Mouse (Mus musculus) forebrain, embryonic 16.5 days (tissue): ENCODE measurements at regions not wholly inside any gene's neighbourhood (a gene's known extent, or its start where the extent isn't known, plus 50 kb on each side); places are given as distances from the start of the nearest gene placed in this dataset.

Source experiments
- ATAC-seq: fragments of 200-750 bp; cut with Nextera tagmentation; 2 replicates; pipeline ENCODE4 v1.8.0; 2017; ENCODE audit warnings: mild to moderate bottlenecking, moderate library complexity
- H3K27ac ChIP-seq: fragments of 300-500 bp; sonication (generic); 2 replicates; pipeline ENCODE4 v1.5.1; 2014; ENCODE audit warnings: low read length, control low read depth
- H3K27me3 ChIP-seq: fragments of 300-500 bp; sonication (generic); replicated peaks from 2 replicates; pipeline ENCODE4 v1.6.1; 2014; ENCODE audit warnings: low read length; ENCODE audit not compliant: control insufficient read depth, insufficient read depth
- H3K36me3 ChIP-seq: fragments of 300-500 bp; sonication (generic); 2 replicates; pipeline ENCODE4 v1.6.1; 2014; ENCODE audit not compliant: control insufficient read depth, insufficient read depth
- H3K4me1 ChIP-seq: fragments of 300-500 bp; sonication (generic); replicated peaks from 2 replicates; pipeline ENCODE4 v1.6.1; 2014; ENCODE audit warnings: low read length; ENCODE audit not compliant: control insufficient read depth, insufficient read depth
- H3K4me2 ChIP-seq: fragments of 300-500 bp; sonication (generic); 2 replicates; pipeline ENCODE4 v1.6.1; 2014; ENCODE audit warnings: mild to moderate bottlenecking, low read length, control low read depth
- H3K4me3 ChIP-seq: fragments of 300-500 bp; sonication (generic); replicated peaks from 2 replicates; pipeline ENCODE4 v1.5.1; 2014; ENCODE audit warnings: mild to moderate bottlenecking, low read length, control low read depth
- H3K9ac ChIP-seq: fragments of 300-500 bp; sonication (generic); replicated peaks from 2 replicates; pipeline ENCODE4 v1.6.1; 2014; ENCODE audit warnings: low read depth, low read length, control low read depth
- H3K9me3 ChIP-seq: fragments of 300-500 bp; sonication (generic); 2 replicates; pipeline ENCODE4 v1.6.1; 2016; ENCODE audit warnings: low read length; ENCODE audit not compliant: control insufficient read depth
- WGBS: fragments of 180-500 bp; shearing (Covaris S2); extraction: QIAGEN DNeasy Blood & Tissue Kit; methylation state at CpG from one replicate; pipeline ENCODE4 v1.1.7; 2014; 5-methylcytosine and 5-hydroxymethylcytosine counted together

DNA sequence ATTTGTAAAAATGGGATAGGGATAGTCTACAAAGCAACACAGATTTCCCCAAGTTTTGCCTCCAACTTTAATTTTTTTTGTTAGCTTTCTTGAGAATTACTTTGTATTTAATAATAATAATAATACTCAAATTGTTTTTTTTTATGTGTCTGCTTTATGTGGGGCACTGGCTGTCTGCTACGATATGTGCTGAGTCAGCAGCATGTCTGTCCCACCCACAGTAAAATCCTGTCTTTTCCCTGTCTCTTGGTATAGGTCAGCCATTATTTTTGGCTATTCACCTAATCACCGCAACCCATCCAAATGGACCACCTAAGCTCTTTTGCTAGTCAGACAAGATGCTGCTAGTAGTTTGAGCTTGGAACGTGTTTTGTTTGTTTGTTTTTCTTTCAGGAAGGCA is 473.0 kb downstream of the Hs3st4 start:
- H3K4me3 ChIP-seq = no peak overlapping the region
- no peak for ATAC-seq
- no peak overlapping the region for H3K27ac ChIP-seq
- no peaks in the 10 kb centered on the region for H3K36me3 ChIP-seq
- no peak overlapping the region for H3K4me2 ChIP-seq
- H3K9ac ChIP-seq = no peak overlapping the region
- WGBS = 79% methylated on average over 3 of the region's 3 CpGs
- no peaks in the 10 kb centered on the region for H3K27me3 ChIP-seq
- no peaks in the 10 kb centered on the region for H3K4me1 ChIP-seq
- no peaks in the 10 kb centered on the region for H3K9me3 ChIP-seq

DNA sequence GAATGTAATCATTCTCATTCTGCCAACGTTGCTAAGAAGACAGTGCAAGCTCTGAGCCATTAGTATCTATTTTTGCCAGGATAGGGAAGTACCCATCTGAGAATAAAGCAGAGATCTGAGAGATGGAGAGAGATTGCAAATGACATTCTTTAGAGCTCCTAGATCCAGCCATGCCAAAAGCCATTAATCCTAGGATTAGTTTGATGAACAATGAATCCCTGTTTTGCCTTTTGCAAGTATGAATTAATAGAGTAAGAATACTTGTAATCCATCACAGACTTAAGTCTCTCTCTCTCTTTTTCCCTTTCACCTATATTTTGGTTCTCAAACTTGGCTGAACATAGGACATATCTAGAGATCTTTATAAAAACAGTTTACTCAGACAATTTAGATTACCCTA is 504.7 kb downstream of the Hs3st4 start:
- ATAC-seq = no peak
- H3K9me3 ChIP-seq = no peaks in the 10 kb centered on the region
- no peak overlapping the region for H3K27ac ChIP-seq
- H3K36me3 ChIP-seq = no peaks in the 10 kb centered on the region
- H3K27me3 ChIP-seq = no peaks in the 10 kb centered on the region
- H3K9ac ChIP-seq = no peak overlapping the region
- 74% methylated on average over 1 of the region's 1 CpGs for WGBS
- no peaks in the 10 kb centered on the region for H3K4me1 ChIP-seq
- no peak overlapping the region for H3K4me2 ChIP-seq
- H3K4me3 ChIP-seq = no peak overlapping the region

DNA sequence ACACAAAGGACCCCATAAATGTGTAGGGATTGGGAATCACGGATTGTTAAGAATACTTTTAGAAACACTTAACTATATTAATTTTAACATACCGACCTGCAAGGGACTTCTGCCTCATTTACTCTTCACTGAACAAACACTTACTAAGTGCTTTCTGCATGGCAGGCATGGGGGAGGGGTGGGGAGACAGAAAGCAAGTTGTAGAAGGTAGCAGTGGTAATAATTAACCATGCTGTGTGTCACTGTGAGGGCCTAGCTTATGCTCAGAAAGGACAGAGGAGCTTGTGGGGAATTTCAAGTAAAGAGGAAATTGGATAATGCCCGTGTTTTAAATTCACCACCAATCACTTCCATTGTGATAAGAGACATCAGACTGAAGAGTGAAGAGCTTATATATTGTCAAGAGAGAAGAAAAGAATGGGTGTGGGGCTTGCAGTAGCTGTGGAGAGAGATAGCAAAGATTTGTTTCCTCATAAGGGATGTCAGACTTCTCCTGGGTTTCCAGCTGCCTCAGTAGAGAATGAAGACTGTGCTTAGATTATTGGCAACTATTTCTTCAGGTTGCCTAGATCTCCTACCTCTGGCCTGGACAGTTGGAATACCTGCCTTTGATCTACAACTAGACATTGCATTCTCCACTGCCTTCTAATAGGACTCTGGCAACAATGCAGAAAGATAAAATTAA is 508.6 kb downstream of the Hs3st4 start:
- Histone ChIP-seq H3K27me3 (no peaks in the 10 kb centered on the region), H3K4me2 (no peak overlapping the region), H3K9ac (no peak overlapping the region), H3K9me3 (no peaks in the 10 kb centered on the region), H3K4me1 (no peaks in the 10 kb centered on the region), H3K4me3 (no peak overlapping the region), H3K27ac (no peak overlapping the region), H3K36me3 (no peaks in the 10 kb centered on the region)
- ATAC-seq = no peak
- 55% methylated on average over 3 of the region's 3 CpGs for WGBS

DNA sequence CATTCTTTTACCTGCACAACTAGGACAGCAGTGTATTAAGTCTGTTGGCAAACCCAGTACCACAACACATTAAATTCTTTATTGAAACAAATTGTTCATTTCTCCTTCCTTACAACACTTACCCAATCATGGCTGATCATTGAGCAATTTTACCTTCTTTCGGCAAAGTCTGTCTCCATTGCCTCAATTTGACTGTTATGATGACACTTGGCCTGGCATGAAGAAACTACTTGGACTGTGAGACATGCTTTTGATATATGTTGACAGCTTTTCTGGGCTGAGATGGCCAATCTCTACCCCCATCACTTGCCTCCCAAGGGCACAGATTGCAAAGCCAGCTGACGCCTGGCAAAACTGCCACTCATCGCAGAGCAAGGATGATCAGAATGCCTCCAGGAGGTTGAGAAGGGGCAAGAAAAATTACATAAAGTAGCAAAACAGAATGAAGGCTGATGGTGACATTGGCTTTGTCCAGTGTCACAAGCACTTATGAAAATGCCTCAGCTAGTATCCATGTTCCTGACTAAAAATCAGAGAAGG is 509.3 kb downstream of the Hs3st4 start:
- no peak for ATAC-seq
- H3K27ac ChIP-seq = no peak overlapping the region
- no peaks in the 10 kb centered on the region for H3K36me3 ChIP-seq

DNA sequence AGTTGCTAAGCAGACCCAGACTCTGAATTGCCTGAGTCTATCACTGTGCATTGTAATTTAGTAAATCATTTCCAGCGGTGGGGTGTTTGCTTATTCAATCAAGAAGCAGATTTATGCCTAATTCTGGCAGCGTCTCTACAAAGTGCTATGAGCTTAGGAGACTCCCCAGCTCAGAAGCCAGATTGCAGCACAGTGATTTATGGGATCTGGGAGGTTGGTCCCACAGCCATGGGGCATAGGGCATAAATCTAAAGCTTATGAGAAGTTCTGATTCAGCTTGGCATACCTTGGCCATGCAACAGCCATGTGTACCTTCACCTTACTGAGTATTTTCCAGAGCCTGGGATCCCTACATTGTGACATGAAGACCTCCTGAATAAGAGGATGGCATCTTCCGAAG is 518.0 kb downstream of the Hs3st4 start:
- no peak for ATAC-seq
- H3K4me2 ChIP-seq = no peak overlapping the region
- 79% methylated on average over 3 of the region's 3 CpGs for WGBS

More for the DNA sequence above, 509.3 kb downstream of the Hs3st4 start:
- Histone ChIP-seq H3K9ac (no peak overlapping the region), H3K4me1 (no peaks in the 10 kb centered on the region), H3K4me2 (no peak overlapping the region), H3K27me3 (no peaks in the 10 kb centered on the region), H3K9me3 (no peaks in the 10 kb centered on the region), H3K4me3 (no peak overlapping the region)
- 77% methylated on average over 3 of the region's 3 CpGs for WGBS

DNA sequence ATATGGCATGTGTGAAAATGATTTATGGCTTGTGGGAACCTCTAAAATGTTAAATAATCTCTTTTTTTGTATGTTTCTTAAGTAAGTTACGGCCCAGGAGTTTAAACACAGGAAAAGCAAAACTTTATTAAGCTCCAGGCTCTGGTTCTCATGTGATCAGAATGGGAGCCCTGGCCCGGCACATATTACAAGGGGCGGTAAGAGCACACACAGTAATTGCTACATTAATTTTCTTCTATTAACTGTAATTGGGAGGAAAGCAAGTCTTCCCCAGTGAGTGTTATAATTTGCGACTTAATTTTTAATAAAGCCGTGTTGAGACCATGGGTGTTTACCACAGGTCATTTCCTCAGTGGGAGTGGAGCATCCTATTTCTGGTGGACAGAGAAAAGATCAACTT is 520.1 kb downstream of the Hs3st4 start:
- no peak for ATAC-seq
- Histone ChIP-seq H3K4me2 (no peak overlapping the region), H3K36me3 (no peaks in the 10 kb centered on the region), H3K4me3 (no peak overlapping the region), H3K9me3 (no peaks in the 10 kb centered on the region), H3K9ac (no peak overlapping the region), H3K4me1 (peaks cover 3% of the 10 kb centered on the region; the same call in 1 of the 2 replicates), H3K27ac (no peak overlapping the region), H3K27me3 (no peaks in the 10 kb centered on the region)
- WGBS = 80% methylated on average over 5 of the region's 5 CpGs

More for the DNA sequence above, 518.0 kb downstream of the Hs3st4 start:
- Histone ChIP-seq H3K9ac (no peak overlapping the region), H3K4me3 (no peak overlapping the region), H3K4me1 (peaks cover 3% of the 10 kb centered on the region; the same call in 1 of the 2 replicates), H3K9me3 (no peaks in the 10 kb centered on the region), H3K27ac (no peak overlapping the region), H3K36me3 (no peaks in the 10 kb centered on the region), H3K27me3 (no peaks in the 10 kb centered on the region)

DNA sequence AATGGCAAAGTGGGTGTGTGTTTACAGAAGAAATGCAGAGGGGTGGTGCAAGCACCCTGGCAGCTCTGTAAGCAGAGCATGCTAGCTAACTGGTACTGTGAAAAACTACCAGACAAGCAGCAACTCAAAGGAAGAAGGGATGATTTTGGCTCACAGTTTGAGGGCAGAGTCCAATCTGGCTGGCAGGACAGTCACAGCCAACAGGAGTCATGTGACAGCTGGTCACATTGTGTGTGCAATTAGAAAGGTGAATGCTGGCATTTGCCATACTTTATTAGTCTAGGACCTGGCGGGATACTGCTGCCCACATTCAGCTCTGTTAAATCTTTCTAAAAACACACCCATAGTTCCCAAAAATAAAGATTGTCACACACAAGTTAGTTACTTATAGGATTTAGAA is 566.4 kb downstream of the Hs3st4 start:
- ATAC-seq = no peak
- Histone ChIP-seq H3K4me2 (no peak overlapping the region), H3K4me3 (no peak overlapping the region), H3K9ac (no peak overlapping the region), H3K4me1 (no peaks in the 10 kb centered on the region), H3K36me3 (no peaks in the 10 kb centered on the region), H3K27me3 (no peaks in the 10 kb centered on the region), H3K9me3 (no peaks in the 10 kb centered on the region), H3K27ac (no peak overlapping the region)
- 74% methylated on average over 1 of the region's 1 CpGs for WGBS

DNA sequence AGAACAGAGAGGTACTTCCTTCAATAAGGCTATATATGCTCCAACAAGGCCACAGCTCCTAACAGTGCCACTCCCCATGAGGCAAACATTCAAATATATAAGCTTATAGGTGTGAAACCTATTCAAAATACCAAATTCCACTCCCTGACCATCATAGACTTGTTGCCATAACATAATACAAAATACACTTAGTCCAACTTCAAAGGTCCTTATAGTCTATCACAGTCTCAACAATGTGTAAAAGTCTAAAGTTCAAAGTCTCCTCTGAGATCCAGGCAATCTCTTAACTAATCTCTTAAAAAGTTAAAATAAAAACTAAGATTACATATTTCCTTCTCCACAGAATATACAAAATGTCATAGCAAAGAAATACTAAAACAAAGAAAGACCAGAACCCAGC is 574.5 kb downstream of the Hs3st4 start:
- ATAC-seq = no peak
- Histone ChIP-seq H3K9me3 (no peaks in the 10 kb centered on the region), H3K4me2 (no peak overlapping the region), H3K4me3 (no peak overlapping the region), H3K27ac (no peak overlapping the region), H3K27me3 (no peaks in the 10 kb centered on the region), H3K9ac (no peak overlapping the region), H3K36me3 (no peaks in the 10 kb centered on the region), H3K4me1 (no peaks in the 10 kb centered on the region)

DNA sequence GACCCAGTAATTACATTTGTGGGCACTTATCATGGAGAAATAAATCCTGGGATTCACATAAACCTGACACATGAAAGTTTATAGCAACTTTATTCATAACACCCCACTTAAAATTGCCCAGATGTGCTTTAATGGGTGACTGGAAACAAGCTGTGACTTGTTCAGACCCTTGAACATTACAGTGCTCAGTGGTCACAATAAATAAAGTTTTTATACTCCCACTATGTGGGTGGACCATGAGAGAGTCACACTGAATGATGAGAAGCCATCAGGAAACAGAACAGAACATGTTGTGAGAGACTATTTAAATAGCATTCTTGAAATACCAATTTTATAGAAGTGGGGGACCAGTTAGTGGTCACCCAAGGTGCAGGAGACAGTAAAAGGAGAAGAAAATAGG is 588.1 kb downstream of the Hs3st4 start:
- no peak overlapping the region for H3K4me3 ChIP-seq
- ATAC-seq = no peak
- H3K36me3 ChIP-seq = no peaks in the 10 kb centered on the region
- H3K9ac ChIP-seq = no peak overlapping the region
- no peaks in the 10 kb centered on the region for H3K9me3 ChIP-seq
- H3K27me3 ChIP-seq = no peaks in the 10 kb centered on the region
- no peaks in the 10 kb centered on the region for H3K4me1 ChIP-seq
- no peak overlapping the region for H3K4me2 ChIP-seq
- no peak overlapping the region for H3K27ac ChIP-seq

DNA sequence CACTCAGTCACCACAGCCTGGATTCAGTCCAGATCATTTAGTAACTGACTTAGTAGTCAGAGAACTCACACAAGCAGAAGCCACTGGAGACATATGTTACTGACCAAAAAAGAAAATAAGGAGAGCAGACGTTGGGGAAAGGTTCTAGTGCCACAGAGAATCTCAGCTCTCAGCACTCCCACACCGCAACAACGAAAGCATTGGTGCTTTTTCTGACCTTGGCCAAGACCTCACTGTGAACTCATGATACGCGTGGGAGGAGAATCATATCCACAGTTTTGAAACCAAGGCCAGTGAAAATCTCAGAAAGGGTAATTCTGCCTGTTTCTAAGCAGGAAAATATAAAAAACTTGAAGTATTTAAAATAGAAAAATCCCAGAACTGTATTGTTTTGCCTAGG is 591.0 kb downstream of the Hs3st4 start:
- H3K27ac ChIP-seq = no peak overlapping the region
- H3K4me2 ChIP-seq = no peak overlapping the region
- no peaks in the 10 kb centered on the region for H3K36me3 ChIP-seq
- H3K9ac ChIP-seq = no peak overlapping the region
- no peaks in the 10 kb centered on the region for H3K9me3 ChIP-seq
- WGBS = 91% methylated on average over 5 of the region's 5 CpGs
- no peak overlapping the region for H3K4me3 ChIP-seq
- no peaks in the 10 kb centered on the region for H3K4me1 ChIP-seq
- no peaks in the 10 kb centered on the region for H3K27me3 ChIP-seq
- ATAC-seq = no peak
